Mouse (Mus musculus) intestine, postnatal 0 days (tissue): Measurements from ENCODE around the gene Fkbp8. TPM values are rescaled to one million over a fixed set of nuclear protein-coding genes. Genes with fewer than 3 reads are reported as not detected.

ENCODE experiments used
- ATAC-seq: fragments of 200-750 bp; cut with Nextera tagmentation; 2 replicates; pipeline ENCODE4 v1.8.0; 2017; ENCODE audit warnings: mild to moderate bottlenecking, moderate TSS enrichment, moderate library complexity
- H3K27ac ChIP-seq: fragments of 300-500 bp; sonication (generic); 2 replicates; pipeline ENCODE4 v1.5.1; 2014; ENCODE audit warnings: mild to moderate bottlenecking, low read depth, low read length, moderate library complexity
- H3K27me3 ChIP-seq: fragments of 300-500 bp; sonication (generic); replicated peaks from 2 replicates; pipeline ENCODE4 v1.6.1; 2014; ENCODE audit warnings: low read length, mixed read lengths; ENCODE audit not compliant: control insufficient read depth, insufficient read depth
- H3K36me3 ChIP-seq: fragments of 300-500 bp; sonication (generic); 2 replicates; pipeline ENCODE4 v1.6.1; 2014; ENCODE audit warnings: mild to moderate bottlenecking, moderate library complexity; ENCODE audit not compliant: control insufficient read depth, insufficient read depth
- H3K4me1 ChIP-seq: fragments of 300-500 bp; sonication (generic); replicated peaks from 2 replicates; pipeline ENCODE4 v1.6.1; 2014; ENCODE audit warnings: antibody characterized with exemption, low read length, mixed read lengths; ENCODE audit not compliant: control insufficient read depth, insufficient read depth
- H3K4me2 ChIP-seq: fragments of 300-500 bp; sonication (generic); replicated peaks from 2 replicates; pipeline ENCODE4 v1.6.1; 2014; ENCODE audit warnings: low read depth, mild to moderate bottlenecking, moderate library complexity
- H3K4me3 ChIP-seq: fragments of 300-500 bp; sonication (generic); 2 replicates; pipeline ENCODE4 v1.5.1; 2014; ENCODE audit warnings: low read depth, low read length
- H3K9ac ChIP-seq: fragments of 300-500 bp; sonication (generic); 2 replicates; pipeline ENCODE4 v1.6.1; 2014; ENCODE audit warnings: mild to moderate bottlenecking, low read depth, low read length
- H3K9me3 ChIP-seq: fragments of 300-500 bp; sonication (generic); 2 replicates; pipeline ENCODE4 v1.6.1; 2016; ENCODE audit warnings: mixed run types; ENCODE audit not compliant: control insufficient read depth
- CTCF ChIP-seq: sonication (generic); IDR thresholded peaks from 2 replicates; pipeline ENCODE4 v1.5.1; 2016; ENCODE audit warnings: low read depth, mild to moderate bottlenecking, control low read depth, antibody characterized with exemption, moderate library complexity
- WGBS: fragments of 180-500 bp; shearing (Covaris S2); extraction: QIAGEN DNeasy Blood & Tissue Kit; methylation state at CpG from one replicate; pipeline ENCODE4 v1.1.7; 2014; 5-methylcytosine and 5-hydroxymethylcytosine counted together
- polyA plus RNA-seq: library from polyadenylated mRNA; unstranded; fragments of >200 nt; fragmentation: Nextera tagmentation; extraction: Ambion mirVana; gene quantifications from 2 replicates; pipeline ENCODE4 v1.2.1, GENCODE M21; 2015

Fkbp8 gene
- polyA plus RNA-seq: 199 and 203 TPM in 2 replicates

DNA sequence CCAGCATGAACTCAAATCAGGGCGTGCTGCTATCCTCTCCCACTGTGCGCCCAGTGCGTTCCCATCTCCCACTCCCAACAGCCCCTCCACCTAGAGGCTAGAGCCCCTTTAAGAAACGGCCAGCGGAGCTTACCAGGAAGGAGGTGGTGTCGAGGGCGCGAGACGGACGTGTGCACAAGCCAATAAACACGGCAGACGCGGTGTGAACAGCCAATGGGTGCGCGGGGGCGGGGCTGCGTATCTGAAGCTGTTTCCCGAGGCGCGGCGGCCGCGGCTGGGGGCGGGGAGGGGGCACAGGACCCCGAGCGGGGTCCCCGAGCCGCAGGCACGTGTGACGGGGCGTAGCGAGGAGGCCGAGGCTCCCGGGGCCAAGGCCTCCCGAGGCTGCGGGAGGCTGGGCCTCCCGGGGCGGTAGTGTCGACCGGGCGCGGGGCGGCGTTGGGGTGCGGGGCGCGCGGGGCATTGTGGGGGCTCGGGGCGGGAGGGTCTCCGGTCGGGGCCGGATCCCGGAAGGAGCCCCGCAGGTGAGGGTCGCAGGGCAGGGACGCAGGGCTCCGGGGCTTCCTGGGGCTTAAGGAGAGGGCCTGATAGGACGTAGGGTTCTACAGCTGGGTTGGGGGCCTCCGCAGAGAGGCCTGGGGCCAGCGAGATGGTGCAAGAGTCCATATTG lies at the start of gene Fkbp8, which contains the start of gene Kxd1:
Fkbp8 (plus strand) TSS at position 213 of the 670 bp plus-strand sequence.
Kxd1 (minus strand) TSS at position 445 of the 670 bp plus-strand sequence.
- peak; percentile 78 for ATAC-seq
- WGBS: under 1% methylated on average over 53 of the region's 61 CpGs
- 0 out of 2 replicates have a peak, but pooled peaks cover 12% of the 10 kb centered on the region for H3K4me1 ChIP-seq

DNA sequence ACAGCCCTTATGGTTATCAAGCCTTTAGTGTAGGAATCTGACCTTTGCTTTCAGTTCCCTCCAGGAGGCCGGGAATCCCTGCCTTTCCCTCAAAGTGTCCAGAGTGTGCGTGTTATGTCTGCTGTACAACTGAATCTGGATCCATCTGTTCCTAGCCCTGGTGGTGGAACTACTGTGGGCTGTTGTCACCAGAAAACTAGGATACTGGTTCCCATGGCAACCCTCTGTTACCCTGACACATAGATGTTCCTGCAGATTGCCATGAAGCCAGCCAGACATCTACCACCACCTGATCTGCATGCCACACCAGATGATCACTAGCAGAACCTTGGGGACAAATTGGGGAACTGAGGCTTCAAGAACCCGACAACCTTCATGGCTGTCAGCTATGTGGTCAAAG lies 45.6 kb upstream of the Fkbp8 start:
- Histone ChIP-seq H3K4me2 (no peak overlapping the region), H3K36me3 (no peaks in the 10 kb centered on the region), H3K4me1 (peaks cover 6% of the 10 kb centered on the region; the same call in 1 of the 2 replicates), H3K9me3 (no peaks in the 10 kb centered on the region), H3K27ac (no peak overlapping the region), H3K9ac (no peak overlapping the region), H3K4me3 (no peak overlapping the region), H3K27me3 (peaks cover 26% of the 10 kb centered on the region)
- TF ChIP-seq CTCF: no peak
- WGBS: 54% methylated on average over 3 of the region's 3 CpGs
- ATAC-seq: no peak

More for the DNA sequence above, at the start of gene Fkbp8, which contains the start of gene Kxd1:
- Histone ChIP-seq H3K36me3 (peaks cover 24% of the 10 kb centered on the region), H3K27ac (peak within 1 kb of the TSS; percentile 95), H3K9me3 (no peaks in the 10 kb centered on the region), H3K4me2 (peak within 1 kb of the TSS; percentile 81), H3K27me3 (no peaks in the 10 kb centered on the region), H3K9ac (peak within 1 kb of the TSS; percentile 94), H3K4me3 (peak within 1 kb of the TSS; percentile 94)
- peak; percentile 28 for TF ChIP-seq CTCF

DNA sequence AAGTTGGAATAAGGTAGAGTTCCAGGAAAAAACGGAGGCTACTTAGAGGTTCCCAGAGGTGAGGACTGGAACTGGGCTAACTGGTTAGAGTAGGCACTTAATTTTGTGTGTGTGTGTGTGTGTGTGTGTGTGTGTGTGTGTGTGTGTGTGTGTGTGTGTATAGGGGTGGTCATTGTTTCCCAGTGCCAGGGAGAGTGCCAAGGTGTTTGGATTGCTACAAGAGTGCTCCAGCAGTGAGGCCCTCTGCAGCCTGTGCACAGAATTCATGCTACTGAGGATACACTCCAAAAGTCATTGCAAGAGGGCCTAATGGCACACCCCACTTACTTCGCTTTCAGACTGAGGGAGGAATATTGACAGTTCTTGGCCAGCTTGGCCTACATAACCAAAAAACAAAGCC lies 44.6 kb upstream of the Fkbp8 start:
- Histone ChIP-seq H3K9me3 (no peaks in the 10 kb centered on the region), H3K4me3 (no peak overlapping the region), H3K4me1 (no peaks in the 10 kb centered on the region; the same call in 1 of the 2 replicates), H3K4me2 (no peak overlapping the region), H3K27me3 (peaks cover 35% of the 10 kb centered on the region), H3K27ac (no peak overlapping the region), H3K36me3 (no peaks in the 10 kb centered on the region), H3K9ac (no peak overlapping the region)
- 59% methylated on average over 2 of the region's 2 CpGs for WGBS
- no peak for ATAC-seq
- TF ChIP-seq CTCF: no peak

DNA sequence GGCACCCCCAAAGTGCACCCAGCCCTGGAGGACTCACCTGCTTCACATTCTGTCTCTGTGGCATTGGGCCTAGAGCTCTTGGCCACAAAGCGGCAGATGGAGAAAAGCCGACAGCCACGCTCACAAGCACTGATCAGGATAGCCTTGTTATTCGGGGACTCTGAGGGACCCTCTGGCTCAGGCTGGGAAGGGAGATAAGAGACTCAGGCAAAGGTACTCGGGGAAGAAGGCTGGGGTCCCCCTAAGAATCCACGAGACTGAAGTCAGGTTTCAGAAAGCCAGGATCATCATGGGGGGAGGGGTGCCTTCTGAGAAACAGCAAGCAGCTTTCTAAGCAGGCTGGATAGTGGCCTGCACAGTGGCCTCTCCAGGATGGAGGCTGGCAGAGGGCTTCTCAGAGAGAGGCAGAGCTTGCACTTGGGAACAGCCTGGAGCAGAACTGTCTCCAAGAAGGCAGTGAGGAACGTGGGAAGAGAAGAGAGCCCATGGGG lies 41.3 kb upstream of the Fkbp8 start:
- H3K4me1 ChIP-seq: peaks cover 6% of the 10 kb centered on the region
- H3K9me3 ChIP-seq: no peaks in the 10 kb centered on the region
- H3K4me3 ChIP-seq: no peak overlapping the region
- H3K9ac ChIP-seq: no peak overlapping the region
- TF ChIP-seq CTCF: no peak
- ATAC-seq: no peak
- H3K36me3 ChIP-seq: no peaks in the 10 kb centered on the region
- H3K4me2 ChIP-seq: no peak overlapping the region
- 65% methylated on average over 7 of the region's 7 CpGs for WGBS
- no peak overlapping the region for H3K27ac ChIP-seq
- peaks cover 68% of the 10 kb centered on the region for H3K27me3 ChIP-seq

DNA sequence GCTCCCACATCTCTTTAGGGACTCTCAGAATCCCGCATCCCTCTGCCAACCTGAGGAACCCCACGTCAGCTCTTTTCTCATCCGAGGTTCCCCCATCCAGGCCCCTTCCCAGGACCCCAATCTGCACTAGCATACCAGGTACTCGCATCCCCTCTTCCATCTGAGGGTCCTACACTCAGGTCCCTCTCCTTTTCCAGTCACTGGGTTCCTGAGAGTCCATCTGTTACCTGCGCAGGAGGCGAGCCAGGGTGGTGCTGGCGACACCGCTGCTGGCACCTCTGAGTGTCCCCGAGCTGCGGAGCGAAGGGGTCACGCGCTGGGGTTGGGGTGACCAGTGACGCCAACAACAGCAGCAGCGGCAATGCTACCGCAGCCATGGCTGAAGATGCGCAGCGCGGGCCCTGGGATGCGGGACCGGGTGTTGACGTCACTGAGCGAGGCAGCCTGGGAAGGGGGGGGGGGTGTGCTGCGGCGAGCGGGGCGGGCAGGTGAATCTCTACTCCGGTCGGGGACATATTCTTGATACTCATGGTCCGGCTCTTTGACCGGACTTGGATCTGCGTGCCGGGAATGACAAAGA lies 40.5 kb upstream of the Fkbp8 start, which contains the start of gene Tmem59l:
Tmem59l (minus strand) TSS at position 418 of the 580 bp plus-strand sequence.
- Histone ChIP-seq H3K9me3 (no peaks in the 10 kb centered on the region), H3K4me3 (peak within 1 kb of the TSS; percentile 39), H3K27me3 (peaks cover 76% of the 10 kb centered on the region), H3K4me1 (peaks cover 6% of the 10 kb centered on the region; the same call in 1 of the 2 replicates), H3K9ac (no peak within 1 kb of the TSS), H3K4me2 (peak within 1 kb of the TSS; percentile 65), H3K27ac (no peak within 1 kb of the TSS), H3K36me3 (no peaks in the 10 kb centered on the region)
- no peak for ATAC-seq
- TF ChIP-seq CTCF: no peak
- WGBS: 8% methylated on average over 33 of the region's 33 CpGs
